Mouse (Mus musculus): ENCODE results near the gene Uhrf2. TPM values are rescaled to one million over a fixed set of nuclear protein-coding genes. Genes with fewer than 3 reads are reported as not detected.
A peak's percentile ranks its signal among the peaks of the same experiment; 100 is the strongest.
"Not testable (repeated sequence)": the region's sequence is repeated elsewhere in the genome, so short reads cannot be mapped to it uniquely, and the experiment has no call there.

Gene Uhrf2
- polyA plus RNA-seq, 1 experiment from 2014 or later = 100 TPM

DNA sequence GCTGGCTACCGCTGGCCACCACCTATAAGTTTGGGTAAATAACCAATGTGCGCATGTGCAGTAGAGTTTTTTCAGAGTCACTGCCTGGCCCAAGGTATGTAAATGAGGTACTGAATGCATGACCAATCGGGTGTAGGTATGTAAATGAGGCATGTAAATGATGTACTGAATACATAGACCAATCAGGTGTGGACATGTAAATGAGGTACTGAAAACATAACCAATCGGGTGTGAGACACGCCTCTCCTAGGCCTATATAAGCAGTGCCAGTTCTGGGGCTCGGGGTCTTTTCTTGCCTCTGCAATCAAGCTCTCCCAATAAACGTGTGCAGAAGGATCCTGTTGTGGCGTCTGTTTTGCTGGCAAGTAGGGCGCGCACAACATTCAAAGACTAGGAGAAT lies 6.9 kb upstream of the Uhrf2 start:
- not testable (repeated sequence) for H3K9ac ChIP-seq (replicated peaks); H3K4me3 ChIP-seq (replicated peaks); H3K4me1 ChIP-seq (replicated peaks); H3K4me2 ChIP-seq; H3K9me3 ChIP-seq; H3K27me3 ChIP-seq; H3K27ac ChIP-seq; ATAC-seq (ENCODE audit: insufficient number of reproducible peaks, insufficient read depth, low FRiP score, low TSS enrichment, low read depth); H3K36me3 ChIP-seq
- 94% methylated on average over 10 of the region's 10 CpGs for WGBS

DNA sequence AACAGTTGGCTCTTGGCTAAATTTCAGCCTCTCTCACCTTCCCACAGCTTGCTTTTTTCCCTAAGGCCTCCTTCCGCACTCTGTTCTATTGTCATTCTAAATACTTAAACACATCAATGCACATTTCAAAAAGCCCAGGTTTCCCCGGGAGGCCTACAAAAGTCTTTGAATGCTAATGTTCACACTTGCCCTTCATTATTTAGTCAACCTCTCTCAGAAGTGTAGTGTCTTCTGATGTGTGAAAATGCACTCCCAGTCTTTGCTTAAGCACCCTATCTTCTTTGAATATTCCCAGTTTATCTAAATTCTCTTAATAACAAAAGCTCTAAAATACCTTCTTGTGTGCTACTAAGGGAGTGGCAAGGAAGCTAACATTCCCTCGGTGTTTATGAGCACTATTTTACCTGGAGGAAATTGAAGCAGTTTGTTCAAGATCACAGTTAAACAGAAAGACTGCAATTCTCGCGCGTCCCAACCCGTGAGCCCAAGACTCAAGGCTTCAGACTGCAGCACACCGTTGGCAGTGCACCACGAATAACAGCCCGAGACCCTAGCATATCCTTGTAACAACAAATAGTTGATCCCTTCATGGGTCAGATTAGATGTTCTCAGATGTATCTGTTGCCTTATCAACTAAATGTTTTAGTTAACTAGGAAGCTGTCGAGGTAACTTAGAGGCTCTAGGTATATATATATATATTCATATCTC lies 1.2 kb upstream of the Uhrf2 start:
- peak overlapping the region; percentile 78 for H3K4me2 ChIP-seq
- no peak overlapping the region for H3K27ac ChIP-seq
- H3K27me3 ChIP-seq = no peaks in the 10 kb centered on the region
- peaks cover 26% of the 10 kb centered on the region for H3K4me1 ChIP-seq (replicated peaks)
- no peak overlapping the region for H3K9ac ChIP-seq (replicated peaks)
- H3K36me3 ChIP-seq = no peaks in the 10 kb centered on the region
- H3K9me3 ChIP-seq = no peaks in the 10 kb centered on the region
- H3K4me3 ChIP-seq (replicated peaks) = peak overlapping the region; percentile 98
- ATAC-seq (ENCODE audit: insufficient number of reproducible peaks, insufficient read depth, low FRiP score, low TSS enrichment, low read depth) = no peak
- 35% methylated on average over 11 of the region's 11 CpGs for WGBS

DNA sequence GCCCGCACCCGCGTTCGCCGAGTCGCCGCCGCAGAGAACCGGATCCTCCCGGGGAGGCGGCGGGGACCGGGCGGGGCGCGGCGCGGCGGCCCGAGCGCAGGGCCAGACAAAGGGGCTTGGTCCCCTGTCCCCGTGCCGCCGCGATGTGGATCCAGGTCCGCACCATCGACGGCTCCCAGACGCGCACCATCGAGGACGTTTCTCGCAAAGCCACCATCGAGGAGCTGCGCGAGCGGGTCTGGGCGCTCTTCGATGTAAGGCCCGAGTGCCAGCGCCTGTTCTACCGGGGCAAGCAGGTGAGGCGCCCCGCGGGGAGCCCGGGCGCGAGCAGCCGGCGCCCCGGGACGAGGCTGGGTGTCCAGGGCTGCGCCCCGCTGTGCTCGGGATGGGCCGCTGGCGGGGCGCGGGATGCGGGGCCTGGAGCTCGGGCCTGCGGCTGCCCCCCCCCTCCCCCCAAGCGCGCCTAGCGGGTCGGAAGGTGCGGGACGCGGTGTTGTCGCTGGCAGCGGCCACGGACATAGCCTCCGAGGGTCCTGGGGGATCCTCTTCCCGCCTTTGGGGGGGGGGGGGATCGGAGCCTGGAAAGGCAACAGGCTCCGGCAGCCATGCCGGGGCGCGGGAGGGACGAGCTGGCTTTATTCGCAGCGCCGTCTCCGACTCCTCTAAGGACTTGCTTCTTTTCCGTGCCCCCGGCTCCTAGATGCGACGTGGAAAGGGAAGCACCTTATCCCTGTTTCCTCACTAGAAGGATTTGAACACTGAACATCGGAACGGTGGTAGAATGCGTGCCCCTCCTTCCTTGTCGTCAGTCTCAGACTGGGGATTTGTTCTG lies 539 bp downstream of the Uhrf2 start:
- no peak; the same call in 1 of the 2 replicates for ATAC-seq (ENCODE audit: insufficient number of reproducible peaks, insufficient read depth, low FRiP score, low TSS enrichment, low read depth)
- WGBS = under 1% methylated on average over 74 of the region's 92 CpGs
- Histone ChIP-seq H3K4me2 (peak overlapping the region; percentile 78), H3K27me3 (no peaks in the 10 kb centered on the region), H3K4me1 (replicated peaks) (peaks cover 32% of the 10 kb centered on the region), H3K27ac (peak overlapping the region; percentile 98), H3K4me3 (replicated peaks) (peak overlapping the region; percentile 98), H3K9me3 (no peaks in the 10 kb centered on the region), H3K9ac (replicated peaks) (peak overlapping the region; percentile 100), H3K36me3 (no peaks in the 10 kb centered on the region)

DNA sequence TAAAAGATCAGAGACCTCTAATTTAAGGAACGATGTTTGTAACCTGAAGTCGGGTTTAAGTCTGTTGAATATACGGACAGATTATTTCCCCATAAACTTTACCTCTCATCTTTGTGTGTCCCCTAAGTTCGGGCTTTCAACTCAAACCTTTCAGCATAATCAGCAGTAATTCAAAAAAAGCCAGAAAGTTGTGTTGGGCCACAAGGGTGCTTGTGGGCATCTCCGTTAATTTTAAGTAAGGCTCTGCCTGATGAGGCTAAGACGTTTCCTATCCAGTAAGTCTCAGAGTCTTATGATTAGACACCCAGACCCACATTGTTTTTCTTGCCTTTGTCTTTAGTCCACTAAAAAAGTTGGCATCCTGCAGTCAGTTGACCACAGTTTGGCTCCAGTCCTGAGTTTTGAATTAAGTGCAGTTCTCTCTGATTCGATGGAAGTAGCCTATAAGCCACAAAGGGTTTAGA lies 1.2 kb downstream of the Uhrf2 start:
- ATAC-seq (ENCODE audit: insufficient number of reproducible peaks, insufficient read depth, low FRiP score, low TSS enrichment, low read depth) = no peak

DNA sequence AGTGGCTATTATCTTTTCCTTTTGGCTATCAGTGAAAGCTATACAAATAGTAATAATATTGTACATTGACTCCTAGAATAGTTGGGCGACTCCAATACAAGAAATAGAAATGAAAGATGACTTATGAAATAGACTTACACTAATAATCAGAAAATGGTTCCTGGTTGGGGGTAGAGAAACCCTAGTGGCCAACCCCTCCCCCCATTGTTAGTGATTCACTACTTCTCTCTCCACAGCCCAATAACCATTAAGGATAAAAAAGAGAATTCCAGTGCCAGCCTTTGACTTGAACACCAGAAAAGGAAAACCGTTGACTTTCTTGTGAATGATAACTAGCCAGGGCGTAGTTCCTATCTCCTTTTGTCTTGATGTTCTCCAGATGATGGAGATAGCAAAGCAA lies 1.9 kb downstream of the Uhrf2 start:
- peak overlapping the region; percentile 98 for H3K4me3 ChIP-seq (replicated peaks)
- no peak overlapping the region for H3K9ac ChIP-seq (replicated peaks)
- H3K4me2 ChIP-seq = peak overlapping the region; percentile 78
- 68% methylated on average over 3 of the region's 3 CpGs for WGBS
- no peaks in the 10 kb centered on the region for H3K9me3 ChIP-seq
- ATAC-seq (ENCODE audit: insufficient number of reproducible peaks, insufficient read depth, low FRiP score, low TSS enrichment, low read depth) = no peak
- H3K4me1 ChIP-seq (replicated peaks) = peaks cover 32% of the 10 kb centered on the region
- H3K36me3 ChIP-seq = no peaks in the 10 kb centered on the region
- no peak overlapping the region for H3K27ac ChIP-seq
- H3K27me3 ChIP-seq = no peaks in the 10 kb centered on the region

More for the DNA sequence above, 1.2 kb downstream of the Uhrf2 start:
- H3K9ac ChIP-seq (replicated peaks) = peak overlapping the region; percentile 100
- peak overlapping the region; percentile 78 for H3K4me2 ChIP-seq
- H3K27ac ChIP-seq = peak overlapping the region; percentile 98
- peak overlapping the region; percentile 98 for H3K4me3 ChIP-seq (replicated peaks)
- H3K27me3 ChIP-seq = no peaks in the 10 kb centered on the region
- H3K4me1 ChIP-seq (replicated peaks) = peaks cover 32% of the 10 kb centered on the region
- no peaks in the 10 kb centered on the region for H3K36me3 ChIP-seq
- WGBS = 4% methylated on average over 7 of the region's 7 CpGs
- no peaks in the 10 kb centered on the region for H3K9me3 ChIP-seq

DNA sequence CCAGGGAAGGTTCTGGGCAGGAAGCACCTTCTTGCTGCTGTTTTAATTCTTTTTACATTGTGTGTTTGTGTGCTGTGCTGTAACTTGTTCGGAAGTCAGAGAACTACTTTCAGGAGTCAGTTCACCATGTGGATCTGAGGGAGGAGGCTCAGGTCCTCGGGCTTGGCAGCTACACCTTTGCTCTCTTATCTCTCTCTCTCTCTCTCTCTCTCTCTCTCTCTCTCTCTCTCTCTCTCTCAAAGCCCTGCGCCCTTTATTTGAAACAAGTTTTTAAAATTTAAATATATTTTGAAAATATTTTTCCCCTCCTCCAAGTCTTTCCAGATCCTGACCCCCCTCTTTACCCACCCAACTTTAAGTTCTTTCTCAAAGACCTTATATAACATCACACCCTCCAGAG lies 5.0 kb downstream of the Uhrf2 start:
- H3K27ac ChIP-seq = no peak overlapping the region
- H3K9ac ChIP-seq (replicated peaks) = no peak overlapping the region
- H3K36me3 ChIP-seq = peaks cover 7% of the 10 kb centered on the region
- H3K27me3 ChIP-seq = no peaks in the 10 kb centered on the region
- 82% methylated on average over 3 of the region's 3 CpGs for WGBS
- H3K4me2 ChIP-seq = no peak overlapping the region
- ATAC-seq (ENCODE audit: insufficient number of reproducible peaks, insufficient read depth, low FRiP score, low TSS enrichment, low read depth) = no peak
- no peak overlapping the region for H3K4me3 ChIP-seq (replicated peaks)
- H3K4me1 ChIP-seq (replicated peaks) = peaks cover 23% of the 10 kb centered on the region
- H3K9me3 ChIP-seq = no peaks in the 10 kb centered on the region

DNA sequence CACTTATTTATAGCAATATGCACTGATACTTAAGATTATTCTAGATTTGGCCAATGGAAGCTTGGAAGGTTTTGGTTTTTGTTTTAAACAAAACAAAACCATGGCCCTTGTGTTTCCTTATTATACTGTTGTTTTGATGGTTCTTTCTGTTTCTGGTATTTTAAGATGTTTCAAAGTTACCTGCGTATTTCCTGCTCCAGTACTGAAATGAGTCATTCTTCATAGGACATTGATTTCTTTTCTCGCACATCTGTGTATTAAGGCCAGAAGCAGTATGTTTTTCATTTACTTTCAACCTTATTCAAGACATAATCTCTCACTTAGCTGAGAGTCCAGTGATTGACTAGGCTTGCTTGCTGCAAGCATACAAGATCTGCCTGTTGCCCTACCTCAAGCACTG lies 13.4 kb downstream of the Uhrf2 start:
- H3K4me1 ChIP-seq (replicated peaks) = no peaks in the 10 kb centered on the region
- H3K9ac ChIP-seq (replicated peaks) = no peak overlapping the region
- 94% methylated on average over 2 of the region's 2 CpGs for WGBS
- no peak overlapping the region for H3K4me2 ChIP-seq
- no peaks in the 10 kb centered on the region for H3K27me3 ChIP-seq
- no peak overlapping the region for H3K4me3 ChIP-seq (replicated peaks)
- H3K36me3 ChIP-seq = peaks cover 57% of the 10 kb centered on the region
- no peaks in the 10 kb centered on the region for H3K9me3 ChIP-seq
- ATAC-seq (ENCODE audit: insufficient number of reproducible peaks, insufficient read depth, low FRiP score, low TSS enrichment, low read depth) = no peak
- H3K27ac ChIP-seq = no peak overlapping the region

DNA sequence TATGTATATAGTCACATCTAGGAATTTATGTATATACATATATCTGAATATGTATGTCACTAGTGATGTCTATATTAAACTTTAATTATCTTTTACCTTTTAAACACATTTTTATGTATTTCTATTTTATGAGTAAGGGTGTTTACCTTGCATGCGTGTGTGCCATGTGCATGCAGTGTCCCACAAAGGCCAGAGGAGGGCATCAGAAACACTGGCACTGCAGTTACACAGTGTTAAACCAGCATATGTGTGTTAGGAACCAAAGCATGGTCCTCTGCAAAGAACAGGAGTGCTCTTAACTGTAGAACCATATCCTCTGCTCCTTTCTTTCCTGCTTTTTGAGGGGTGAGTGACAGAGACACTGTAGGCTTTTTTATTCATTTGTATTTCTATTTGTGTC lies 14.3 kb downstream of the Uhrf2 start:
- ATAC-seq (ENCODE audit: insufficient number of reproducible peaks, insufficient read depth, low FRiP score, low TSS enrichment, low read depth) = no peak
- H3K27ac ChIP-seq = no peak overlapping the region
- 84% methylated on average over 1 of the region's 1 CpGs for WGBS
- H3K9me3 ChIP-seq = no peaks in the 10 kb centered on the region
- peaks cover 58% of the 10 kb centered on the region for H3K36me3 ChIP-seq
- H3K4me1 ChIP-seq (replicated peaks) = no peaks in the 10 kb centered on the region
- no peak overlapping the region for H3K9ac ChIP-seq (replicated peaks)
- H3K27me3 ChIP-seq = no peaks in the 10 kb centered on the region
- no peak overlapping the region for H3K4me2 ChIP-seq
- no peak overlapping the region for H3K4me3 ChIP-seq (replicated peaks)

DNA sequence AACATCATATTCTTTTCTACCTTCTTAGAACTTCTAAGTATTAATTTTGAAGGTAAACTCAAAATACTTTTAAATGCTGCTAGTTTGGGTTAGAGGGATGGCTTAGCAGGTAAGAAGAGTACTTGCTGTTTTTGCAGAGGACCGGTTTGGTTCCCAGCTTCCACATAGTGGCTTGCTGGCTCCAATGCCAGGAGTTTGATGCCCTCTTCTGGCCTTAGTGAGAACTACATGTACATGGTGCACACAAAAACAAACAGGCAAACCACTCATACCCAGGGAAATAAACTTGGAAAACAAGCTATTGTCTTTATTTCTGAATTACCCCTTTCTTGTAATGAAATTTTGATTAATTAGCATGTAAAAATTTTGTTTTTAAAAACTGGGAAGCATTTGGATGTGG lies 15.5 kb downstream of the Uhrf2 start:
- H3K36me3 ChIP-seq = peaks cover 66% of the 10 kb centered on the region
- no peak overlapping the region for H3K27ac ChIP-seq
- H3K9me3 ChIP-seq = no peaks in the 10 kb centered on the region
- H3K4me3 ChIP-seq (replicated peaks) = no peak overlapping the region
- 86% methylated on average over 1 of the region's 1 CpGs for WGBS
- no peak overlapping the region for H3K4me2 ChIP-seq
- no peaks in the 10 kb centered on the region for H3K27me3 ChIP-seq
- no peak overlapping the region for H3K9ac ChIP-seq (replicated peaks)
- H3K4me1 ChIP-seq (replicated peaks) = no peaks in the 10 kb centered on the region
- no peak for ATAC-seq (ENCODE audit: insufficient number of reproducible peaks, insufficient read depth, low FRiP score, low TSS enrichment, low read depth)

DNA sequence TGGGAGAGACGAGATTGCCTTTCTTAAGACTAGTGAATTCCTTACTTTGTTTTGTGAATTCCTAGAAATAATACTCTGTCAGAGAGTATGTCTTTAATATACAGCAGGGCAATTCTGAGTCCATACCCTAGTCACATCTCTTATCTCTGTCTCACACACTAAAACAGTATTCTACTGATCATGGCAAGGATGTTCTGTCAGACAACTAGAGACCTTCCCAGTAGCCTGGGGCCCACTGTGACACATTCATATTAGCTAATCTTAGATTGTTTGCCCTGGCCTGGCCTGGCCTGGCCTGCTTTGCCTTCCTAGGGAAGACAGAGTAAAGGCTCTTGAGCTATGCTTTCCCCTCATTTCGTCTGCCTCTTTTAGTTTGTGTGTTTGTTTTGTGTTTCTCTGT lies 20.3 kb downstream of the Uhrf2 start:
- 83% methylated on average over 2 of the region's 2 CpGs for WGBS
- H3K9me3 ChIP-seq = no peaks in the 10 kb centered on the region
- H3K27me3 ChIP-seq = no peaks in the 10 kb centered on the region
- no peak for ATAC-seq (ENCODE audit: insufficient number of reproducible peaks, insufficient read depth, low FRiP score, low TSS enrichment, low read depth)
- no peak overlapping the region for H3K27ac ChIP-seq
- no peak overlapping the region for H3K4me3 ChIP-seq (replicated peaks)
- no peak overlapping the region for H3K9ac ChIP-seq (replicated peaks)
- peaks cover 45% of the 10 kb centered on the region for H3K36me3 ChIP-seq
- no peaks in the 10 kb centered on the region for H3K4me1 ChIP-seq (replicated peaks)
- H3K4me2 ChIP-seq = no peak overlapping the region

DNA sequence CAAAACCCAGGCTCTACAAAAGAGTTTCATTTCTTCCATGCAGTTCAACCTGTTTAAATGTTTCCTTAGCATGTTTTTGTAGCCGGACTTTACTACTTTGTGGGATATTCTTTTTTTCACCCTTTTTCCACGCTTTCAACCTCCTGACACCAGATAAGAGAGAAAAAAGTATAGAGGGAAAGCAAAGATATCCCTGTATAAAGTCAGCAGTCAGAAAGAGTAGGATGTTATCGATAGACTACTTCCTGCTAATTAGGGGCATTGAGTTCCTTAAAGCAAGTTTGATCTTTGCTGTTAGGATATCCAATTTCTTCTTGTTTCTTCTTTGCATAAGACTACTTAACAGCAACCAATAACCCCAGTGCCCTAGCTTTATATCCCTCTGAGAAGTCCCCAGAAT lies 21.2 kb downstream of the Uhrf2 start:
- 84% methylated on average over 3 of the region's 3 CpGs for WGBS
- no peak overlapping the region for H3K4me2 ChIP-seq
- H3K27ac ChIP-seq = no peak overlapping the region
- H3K4me3 ChIP-seq (replicated peaks) = no peak overlapping the region
- no peak overlapping the region for H3K9ac ChIP-seq (replicated peaks)
- no peak for ATAC-seq (ENCODE audit: insufficient number of reproducible peaks, insufficient read depth, low FRiP score, low TSS enrichment, low read depth)
- peaks cover 43% of the 10 kb centered on the region for H3K36me3 ChIP-seq
- no peaks in the 10 kb centered on the region for H3K27me3 ChIP-seq
- H3K4me1 ChIP-seq (replicated peaks) = no peaks in the 10 kb centered on the region
- no peaks in the 10 kb centered on the region for H3K9me3 ChIP-seq
